Mouse (Mus musculus) retina, postnatal 1 day (tissue): ENCODE results near the gene Tmem245.

ENCODE experiments used
- DNase-seq: peaks from one replicate; pipeline ENCODE4 v3.0.0-alpha.2; 2012

The Tmem245 gene

GRCm38 (mm10) chr4:56864016-56864415 lies 83.2 kb downstream of the Tmem245 start:
- no peak for DNase-seq

DNA sequence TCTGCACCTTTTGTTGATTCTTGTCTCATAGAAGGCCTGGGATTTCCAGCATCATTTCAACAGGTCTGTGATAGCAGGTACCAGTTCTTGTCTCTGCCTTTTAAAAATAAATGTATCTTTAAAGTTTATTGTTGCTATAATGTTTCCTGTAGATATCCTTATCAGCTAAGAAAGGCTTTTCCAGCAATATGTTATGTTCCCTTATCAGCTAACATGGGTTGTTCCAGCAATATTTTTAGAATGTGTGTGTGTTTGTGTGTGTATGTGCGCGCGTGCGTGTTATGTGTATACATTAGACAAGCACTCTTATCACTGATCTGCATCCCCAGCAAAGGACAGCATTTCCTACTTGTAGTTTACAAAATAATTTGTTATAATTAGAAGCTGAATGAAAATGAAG lies 85.7 kb downstream of the Tmem245 start:
- DNase-seq, result no peak

DNA sequence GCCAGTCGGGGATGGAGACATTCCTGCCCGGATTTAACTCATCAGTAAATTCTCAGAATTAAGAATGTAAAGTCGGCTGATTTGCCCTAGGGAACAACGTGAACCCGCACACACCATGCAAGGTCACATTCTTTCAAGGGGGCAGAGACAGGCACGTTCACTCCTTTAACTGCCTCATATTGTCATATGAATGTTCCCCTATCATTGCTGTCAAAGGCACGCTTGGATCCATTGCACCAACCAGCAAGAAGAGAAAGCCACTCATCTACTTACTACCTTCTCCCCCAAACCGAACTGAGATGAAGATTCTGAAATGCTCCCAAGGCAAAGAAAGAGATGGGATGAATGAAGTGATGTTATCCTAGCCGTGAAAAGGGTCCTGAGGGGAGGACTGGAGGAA lies 88.5 kb downstream of the Tmem245 start:
- DNase-seq, result no peak

GRCm38 (mm10) chr4:56856371-56856949 lies 90.8 kb downstream of the Tmem245 start:
- peak; percentile 75 for DNase-seq

- no peak for DNase-seq
Measured at GRCm38 (mm10) chr4:56855935-56856334, 91.3 kb downstream of the Tmem245 start.

DNA sequence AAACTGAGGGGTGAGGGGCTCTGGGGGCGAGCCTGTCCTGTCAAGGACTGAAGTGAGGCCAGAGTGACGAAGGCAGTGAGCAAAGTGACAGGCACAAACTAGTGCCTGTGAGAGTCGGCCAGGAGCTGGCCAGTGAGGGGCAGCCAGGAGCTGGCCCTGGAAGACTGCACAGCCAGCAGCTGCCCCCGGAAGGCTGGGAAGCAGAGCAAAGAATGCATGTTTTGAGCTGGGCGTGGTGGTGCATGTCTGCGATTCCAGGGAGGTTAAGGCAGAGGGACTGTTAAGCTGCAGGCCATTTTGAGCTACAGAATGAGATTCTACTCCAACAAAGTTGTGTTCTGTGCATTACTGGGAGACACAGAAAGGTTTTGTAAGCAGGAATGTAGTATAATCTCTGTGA lies 96.5 kb downstream of the Tmem245 start:
- peak; percentile 41 for DNase-seq

GRCm38 (mm10) chr4:56848044-56848443 lies 99.2 kb downstream of the Tmem245 start:
- no peak for DNase-seq

GRCm38 (mm10) chr4:56847400-56847799 lies 99.8 kb downstream of the Tmem245 start:
- no peak for DNase-seq

DNA sequence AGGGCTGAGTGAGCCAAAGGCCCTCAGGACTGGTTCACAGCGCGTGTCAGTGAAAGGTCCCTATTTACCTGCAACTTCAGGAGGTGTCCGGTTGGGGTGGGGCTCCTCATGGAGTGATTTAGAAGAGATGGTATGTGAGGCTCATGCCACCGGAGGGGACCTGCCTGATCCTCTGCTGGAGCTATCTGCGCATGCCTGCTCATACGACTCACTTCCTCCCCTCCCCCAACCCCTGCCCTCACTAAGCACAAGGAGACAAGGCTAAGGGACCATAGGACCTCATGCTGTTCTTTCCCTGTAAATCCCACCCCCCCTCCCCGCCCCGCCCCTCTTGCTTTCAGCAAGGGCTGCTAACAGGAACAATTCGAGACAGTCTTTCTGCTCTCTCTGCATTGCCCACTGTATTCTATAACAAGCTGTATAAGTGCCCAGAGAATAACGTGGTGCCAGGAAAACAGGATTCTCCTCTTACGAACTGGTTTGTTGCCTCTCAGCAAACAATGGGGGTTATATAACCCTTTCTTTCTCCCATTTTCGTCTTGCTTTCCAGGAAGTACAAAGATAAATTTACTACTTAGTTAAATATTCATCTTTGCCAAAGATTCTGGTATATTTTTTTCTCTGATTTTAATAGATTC lies 101.2 kb downstream of the Tmem245 start:
- DNase-seq, result no peak

GRCm38 (mm10) chr4:56844911-56845310 lies 102.3 kb downstream of the Tmem245 start:
- DNase-seq, result no peak

DNA sequence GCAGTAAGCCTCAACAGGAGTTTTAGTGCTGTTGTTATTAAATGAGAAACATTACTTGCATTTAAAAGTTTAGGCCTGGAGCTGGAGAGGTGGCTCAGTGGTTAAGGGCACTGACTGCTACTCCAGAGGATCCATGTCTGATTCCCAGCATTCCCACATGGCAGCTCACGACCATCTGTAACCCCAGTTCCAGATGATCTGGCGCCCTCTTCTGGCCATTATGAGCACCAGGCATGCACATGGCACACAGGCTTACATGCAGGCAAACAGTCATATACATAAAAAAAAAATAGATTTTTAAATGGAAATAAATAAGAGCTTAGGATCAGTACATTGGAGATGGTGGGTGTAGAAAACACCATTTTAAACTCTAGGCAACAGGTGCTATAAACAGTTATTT lies 103.3 kb downstream of the Tmem245 start:
- no peak for DNase-seq

DNA sequence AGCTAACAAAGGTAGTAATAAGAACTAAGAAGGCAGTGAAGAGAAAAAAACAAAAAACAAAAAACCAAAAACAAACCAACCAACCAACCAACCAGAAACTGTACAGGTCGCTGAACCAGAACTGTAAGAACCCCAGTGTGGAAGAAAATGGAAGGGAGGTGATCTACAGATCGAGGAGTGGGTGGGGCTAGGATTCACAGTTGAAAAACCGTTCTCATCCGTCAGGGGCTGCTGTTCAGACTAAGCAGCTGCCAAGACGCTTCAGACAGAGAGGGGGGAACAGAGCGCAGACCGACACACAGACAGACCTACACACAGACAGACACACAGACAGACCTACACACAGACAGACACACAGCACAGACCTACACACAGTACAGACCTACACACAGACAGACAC lies 104.7 kb downstream of the Tmem245 start:
- no peak for DNase-seq

- DNase-seq, result no peak
Measured at GRCm38 (mm10) chr4:56840297-56840696, 106.9 kb downstream of the Tmem245 start.

GRCm38 (mm10) chr4:56837661-56838060 lies 109.6 kb downstream of the Tmem245 start:
- no peak for DNase-seq

DNA sequence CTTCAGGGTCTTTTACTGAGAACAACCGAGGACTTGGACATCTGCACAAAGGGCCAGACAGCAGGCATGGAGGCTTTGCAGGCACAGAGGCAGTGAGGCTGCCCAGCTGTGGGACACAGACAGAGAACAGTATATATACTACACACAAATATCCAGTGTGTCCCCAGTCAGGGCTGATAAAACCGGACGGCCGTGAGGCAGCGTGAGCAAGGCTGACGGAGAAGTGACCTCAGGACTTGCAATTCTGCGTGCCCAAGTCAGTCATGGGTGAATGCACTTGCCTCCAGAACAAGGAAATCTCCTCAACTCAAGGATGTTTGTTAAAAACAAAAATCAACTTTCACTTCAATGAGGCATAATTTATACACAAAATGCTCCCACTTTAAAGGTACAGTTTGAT lies 115.2 kb downstream of the Tmem245 start:
- DNase-seq, result no peak

GRCm38 (mm10) chr4:56831013-56831609 lies 116.1 kb downstream of the Tmem245 start:
- no peak for DNase-seq

DNA sequence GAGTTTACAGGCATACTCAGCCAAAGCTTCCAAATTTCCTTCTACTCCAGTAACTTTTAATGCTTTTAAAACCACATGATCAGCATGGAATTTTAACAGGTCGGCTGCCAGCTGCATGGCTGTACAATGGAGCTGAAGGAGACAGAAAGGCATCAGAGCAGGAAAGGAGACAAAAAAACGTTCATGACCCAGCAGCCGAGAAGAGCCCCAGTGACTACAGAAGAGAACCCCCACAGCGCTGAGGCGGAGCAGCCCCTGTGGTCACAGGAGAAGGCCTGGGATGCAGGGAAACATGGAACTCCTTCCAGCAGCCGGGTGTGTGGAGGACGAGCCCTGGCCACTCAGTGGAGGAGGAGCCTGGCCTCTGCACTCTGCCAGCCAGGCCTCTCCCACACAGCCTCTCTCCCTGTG lies 117.7 kb downstream of the Tmem245 start:
- peak; percentile 67 for DNase-seq

GRCm38 (mm10) chr4:56828932-56829331 lies 118.3 kb downstream of the Tmem245 start:
- no peak for DNase-seq

GRCm38 (mm10) chr4:56824231-56824630 lies 123.0 kb downstream of the Tmem245 start:
- no peak for DNase-seq

DNA sequence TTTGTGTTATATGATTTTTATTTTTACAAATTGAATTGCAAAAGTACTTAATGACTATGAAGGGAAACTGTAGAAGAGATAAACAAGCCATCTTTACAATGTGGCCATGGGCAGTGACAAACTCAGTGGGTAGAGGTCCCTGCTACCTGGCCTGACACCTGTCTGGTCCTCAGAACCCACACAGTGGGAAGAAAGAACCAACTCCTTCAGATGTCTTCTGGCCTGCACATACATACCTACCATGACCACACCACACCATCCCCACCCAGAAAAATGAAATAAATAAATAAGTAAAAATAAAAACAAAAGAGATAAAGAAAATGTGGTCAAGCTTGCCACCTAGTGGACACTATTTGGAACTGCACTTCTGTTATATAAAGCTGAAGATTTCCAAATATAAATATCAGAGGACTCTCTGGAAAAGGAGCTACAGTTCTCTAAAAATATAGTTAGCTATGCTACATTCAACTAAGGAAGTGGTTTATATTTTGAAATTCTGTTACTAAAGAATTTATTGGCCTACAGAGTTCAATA lies 127.2 kb downstream of the Tmem245 start:
- DNase-seq, result peak; percentile 48
